Mouse (Mus musculus): ENCODE measurements at regions not wholly inside any gene's neighbourhood (a gene's known extent, or its start where the extent isn't known, plus 50 kb on each side); places are given as distances from the start of the nearest gene placed in this dataset.

GRCm38 (mm10) chr13:31076541-31076940 lies 102.5 kb downstream of the Gm5447 start:
- no peaks in the 10 kb centered on the region for H3K9me3 ChIP-seq (ENCODE audit: low read length)
- H3K27me3 ChIP-seq (ENCODE audit: insufficient read depth, low read length): peaks cover 8% of the 10 kb centered on the region
- H3K4me1 ChIP-seq (ENCODE audit: insufficient read depth): no peaks in the 10 kb centered on the region
- H3K36me3 ChIP-seq (ENCODE audit: insufficient read depth): no peaks in the 10 kb centered on the region
- no peak overlapping the region for H3K9ac ChIP-seq
- ATAC-seq: no peak
- 57% methylated on average over 5 of the region's 5 CpGs for WGBS
- H3K27ac ChIP-seq (ENCODE audit: low read depth, low read length): no peak overlapping the region
- no peak overlapping the region for H3K4me3 ChIP-seq (ENCODE audit: low read depth, low read length)
- no peak for DNase-seq
- TF ChIP-seq CTCF (IDR thresholded peaks at IDR 0.05; ENCODE audit: low read depth): no peak
- no peak overlapping the region for H3K4me2 ChIP-seq (ENCODE audit: low read depth)

- WGBS: 52% methylated on average over 3 of the region's 3 CpGs
- TF ChIP-seq CTCF (IDR thresholded peaks at IDR 0.05; ENCODE audit: low read depth): no peak
- DNase-seq (no peak), ATAC-seq (no peak)
- Histone ChIP-seq H3K9ac (no peak overlapping the region), H3K4me3 (ENCODE audit: low read depth, low read length) (no peak overlapping the region), H3K27me3 (ENCODE audit: insufficient read depth, low read length) (peaks cover 8% of the 10 kb centered on the region), H3K4me2 (ENCODE audit: low read depth) (no peak overlapping the region), H3K27ac (ENCODE audit: low read depth, low read length) (no peak overlapping the region), H3K36me3 (ENCODE audit: insufficient read depth) (no peaks in the 10 kb centered on the region), H3K9me3 (ENCODE audit: low read length) (no peaks in the 10 kb centered on the region), H3K4me1 (ENCODE audit: insufficient read depth) (no peaks in the 10 kb centered on the region)
Measured at GRCm38 (mm10) chr13:31078751-31079150, 104.7 kb downstream of the Gm5447 start.

- Histone ChIP-seq H3K27ac (ENCODE audit: low read depth, low read length) (no peak overlapping the region), H3K9ac (no peak overlapping the region)
- WGBS: 40% methylated on average over 4 of the region's 4 CpGs
Measured at GRCm38 (mm10) chr13:31080215-31080614, 106.2 kb downstream of the Gm5447 start.

GRCm38 (mm10) chr13:31082448-31083140 lies 108.6 kb downstream of the Gm5447 start:
- DNase-seq (peak; percentile 90), ATAC-seq (peak; percentile 72; the same call in 1 of the 2 replicates)
- 36% methylated on average over 13 of the region's 13 CpGs for WGBS
- H3K27me3 ChIP-seq (ENCODE audit: insufficient read depth, low read length): peaks cover 8% of the 10 kb centered on the region
- H3K4me1 ChIP-seq (ENCODE audit: insufficient read depth): no peaks in the 10 kb centered on the region
- no peaks in the 10 kb centered on the region for H3K9me3 ChIP-seq (ENCODE audit: low read length)
- no peaks in the 10 kb centered on the region for H3K36me3 ChIP-seq (ENCODE audit: insufficient read depth)
- no peak overlapping the region for H3K9ac ChIP-seq
- H3K4me2 ChIP-seq (ENCODE audit: low read depth): no peak overlapping the region
- H3K4me3 ChIP-seq (ENCODE audit: low read depth, low read length): no peak overlapping the region
- no peak overlapping the region for H3K27ac ChIP-seq (ENCODE audit: low read depth, low read length)
- peak; percentile 87 for TF ChIP-seq CTCF (IDR thresholded peaks at IDR 0.05; ENCODE audit: low read depth)

More at GRCm38 (mm10) chr13:31080215-31080614, 106.2 kb downstream of the Gm5447 start:
- ATAC-seq (no peak), DNase-seq (no peak)
- Histone ChIP-seq H3K9me3 (ENCODE audit: low read length) (no peaks in the 10 kb centered on the region), H3K4me2 (ENCODE audit: low read depth) (no peak overlapping the region), H3K36me3 (ENCODE audit: insufficient read depth) (no peaks in the 10 kb centered on the region), H3K4me1 (ENCODE audit: insufficient read depth) (no peaks in the 10 kb centered on the region), H3K4me3 (ENCODE audit: low read depth, low read length) (no peak overlapping the region), H3K27me3 (ENCODE audit: insufficient read depth, low read length) (peaks cover 8% of the 10 kb centered on the region)
- TF ChIP-seq CTCF (IDR thresholded peaks at IDR 0.05; ENCODE audit: low read depth): no peak

- no peak for DNase-seq
- H3K27ac ChIP-seq (ENCODE audit: low read depth, low read length): no peak overlapping the region
- no peak for TF ChIP-seq CTCF (IDR thresholded peaks at IDR 0.05; ENCODE audit: low read depth)
- H3K36me3 ChIP-seq (ENCODE audit: insufficient read depth): no peaks in the 10 kb centered on the region
- no peak overlapping the region for H3K4me2 ChIP-seq (ENCODE audit: low read depth)
- H3K9me3 ChIP-seq (ENCODE audit: low read length): no peaks in the 10 kb centered on the region
- H3K4me3 ChIP-seq (ENCODE audit: low read depth, low read length): no peak overlapping the region
- no peaks in the 10 kb centered on the region for H3K4me1 ChIP-seq (ENCODE audit: insufficient read depth)
- no peaks in the 10 kb centered on the region for H3K27me3 ChIP-seq (ENCODE audit: insufficient read depth, low read length)
- ATAC-seq: no peak
- no peak overlapping the region for H3K9ac ChIP-seq
- WGBS: 64% methylated on average over 2 of the region's 2 CpGs
Measured at GRCm38 (mm10) chr13:31101051-31101450, 127.0 kb downstream of the Gm5447 start.

GRCm38 (mm10) chr13:31107434-31107833 lies 133.4 kb downstream of the Gm5447 start:
- Histone ChIP-seq H3K4me2 (ENCODE audit: low read depth) (no peak overlapping the region), H3K27me3 (ENCODE audit: insufficient read depth, low read length) (no peaks in the 10 kb centered on the region), H3K9ac (no peak overlapping the region), H3K4me3 (ENCODE audit: low read depth, low read length) (no peak overlapping the region), H3K4me1 (ENCODE audit: insufficient read depth) (no peaks in the 10 kb centered on the region), H3K9me3 (ENCODE audit: low read length) (no peaks in the 10 kb centered on the region), H3K36me3 (ENCODE audit: insufficient read depth) (no peaks in the 10 kb centered on the region), H3K27ac (ENCODE audit: low read depth, low read length) (no peak overlapping the region)
- TF ChIP-seq CTCF (IDR thresholded peaks at IDR 0.05; ENCODE audit: low read depth): no peak
- DNase-seq (no peak), ATAC-seq (peak; percentile 78)
- 54% methylated on average over 2 of the region's 2 CpGs for WGBS

GRCm38 (mm10) chr13:31109231-31109630 lies 135.2 kb downstream of the Gm5447 start:
- no peak for ATAC-seq
- Histone ChIP-seq H3K4me1 (ENCODE audit: insufficient read depth) (no peaks in the 10 kb centered on the region), H3K27ac (ENCODE audit: low read depth, low read length) (no peak overlapping the region), H3K27me3 (ENCODE audit: insufficient read depth, low read length) (no peaks in the 10 kb centered on the region), H3K36me3 (ENCODE audit: insufficient read depth) (no peaks in the 10 kb centered on the region), H3K9ac (no peak overlapping the region), H3K4me2 (ENCODE audit: low read depth) (no peak overlapping the region), H3K9me3 (ENCODE audit: low read length) (no peaks in the 10 kb centered on the region), H3K4me3 (ENCODE audit: low read depth, low read length) (no peak overlapping the region)
- no peak for TF ChIP-seq CTCF (IDR thresholded peaks at IDR 0.05; ENCODE audit: low read depth)
- 91% methylated on average over 2 of the region's 2 CpGs for WGBS
- DNase-seq: no peak
